ENCODE assay signal across 25 mouse cellular contexts in genomic region chr16:15115386-15115785, GRCm38 (mm10).
DNase-seq lines count a peak whose midpoint lies in the region; ATAC-seq and TF ChIP-seq lines count a peak whose summit lies in the region.
"Had no signal": no experiment of that assay in that cellular context is flagged by ENCODE, and none has a peak within 500 bp of the region (broad histone marks: within the 10 kb centered on the region; RNA-seq: fewer than 3 reads in every experiment).

No protein-coding gene starts in this region.

- no peak overlapping the region for H3K27ac ChIP-seq in lung, embryonic 14.5 days (ENCODE audit: low read depth)
- no peak overlapping the region for H3K27ac ChIP-seq in CH12.LX (ENCODE audit: insufficient read depth, low read depth)
- peak overlapping the region; percentile 25; the same call in 1 of the 2 replicates for H3K27ac ChIP-seq in embryonic facial prominence, embryonic 14.5 days (replicated peaks; ENCODE audit: low read depth, low read length)
- H3K27ac ChIP-seq in stomach, embryonic 16.5 days (ENCODE audit: low read length): peak overlapping the region; percentile 16; the same call in 1 of the 2 replicates
- H3K27ac ChIP-seq: forebrain, embryonic 15.5 days; hindbrain, embryonic 10.5 days; liver, embryonic 14.5 days; midbrain, embryonic 13.5 days; neural tube, embryonic 12.5 days had no signal

- no peaks in the 10 kb centered on the region for H3K27me3 ChIP-seq in lung, embryonic 14.5 days (ENCODE audit: insufficient read depth, low read length)
- H3K27me3 ChIP-seq in CH12.LX (replicated peaks): peaks cover 2% of the 10 kb centered on the region
- no peaks in the 10 kb centered on the region for H3K27me3 ChIP-seq in embryonic facial prominence, embryonic 14.5 days (replicated peaks; ENCODE audit: control insufficient read depth, insufficient read depth, low read length)
- H3K27me3 ChIP-seq in stomach, embryonic 16.5 days (ENCODE audit: control insufficient read depth, insufficient read depth, low read length): no peaks in the 10 kb centered on the region
- H3K27me3 ChIP-seq: forebrain, embryonic 15.5 days; heart, embryonic 12.5 days; midbrain, embryonic 13.5 days; neural tube, embryonic 12.5 days had no signal

- no peaks in the 10 kb centered on the region for H3K9me3 ChIP-seq in lung, embryonic 14.5 days (ENCODE audit: low read depth, low read length)
- H3K9me3 ChIP-seq in CH12.LX (replicated peaks; ENCODE audit: low read length): no peaks in the 10 kb centered on the region
- H3K9me3 ChIP-seq in embryonic facial prominence, embryonic 14.5 days (ENCODE audit: control insufficient read depth, low read length): peaks cover 2% of the 10 kb centered on the region; the same call in 1 of the 2 replicates
- no peaks in the 10 kb centered on the region for H3K9me3 ChIP-seq in stomach, embryonic 16.5 days (replicated peaks; ENCODE audit: control insufficient read depth, low read length)
- H3K9me3 ChIP-seq: forebrain, embryonic 15.5 days; heart, embryonic 12.5 days; hindbrain, embryonic 10.5 days; midbrain, embryonic 13.5 days; neural tube, embryonic 12.5 days had no signal

- TF ChIP-seq EP300 in CH12.LX (IDR thresholded peaks at IDR 0.05; ENCODE audit: low read length): no peak

- dilution Hi-C loops in CH12.LX (cut with MboI; ENCODE audit: extremely low pct_ligation_motif_present, extremely low pct_unique_long_range_greater_than_20kb, low sequenced_read_pairs): no loop called here

- in situ Hi-C loops in CH12.LX (cut with MboI; ENCODE audit: low pct_ligation_motif_present, low pct_unique_long_range_greater_than_20kb, low sequenced_read_pairs): no loop called here

- no peak for ATAC-seq in lung, embryonic 14.5 days (ENCODE audit: insufficient read depth)
- ATAC-seq in embryonic facial prominence, embryonic 14.5 days (ENCODE audit: low read depth): peak; percentile 7; the same call in 1 of the 2 replicates
- ATAC-seq in stomach, embryonic 16.5 days (ENCODE audit: insufficient read depth, low FRiP score): no peak
- no peak for ATAC-seq in megakaryocyte progenitor cell, adult 5-6 weeks (replicated peaks; ENCODE audit: poor library complexity)
- ATAC-seq: forebrain, embryonic 15.5 days; midbrain, embryonic 13.5 days had no signal

- no peak for TF ChIP-seq POLR2A in CH12.LX (IDR thresholded peaks at IDR 0.05; ENCODE audit: low read depth, low read length)

- peaks cover 9% of the 10 kb centered on the region; the same call in 1 of the 2 replicates for H3K4me1 ChIP-seq in lung, embryonic 14.5 days (ENCODE audit: insufficient read depth)
- peaks cover 0 to 14% of the 10 kb centered on the region in 2 experiments; a peak in 1 of 4 replicates for H3K4me1 ChIP-seq in CH12.LX (ENCODE audit: control insufficient read depth in 1 of 2, insufficient read depth in 2 of 2)
- H3K4me1 ChIP-seq in embryonic facial prominence, embryonic 14.5 days (ENCODE audit: control insufficient read depth, insufficient read depth, low read length): peaks cover 28% of the 10 kb centered on the region
- H3K4me1 ChIP-seq in stomach, embryonic 16.5 days (ENCODE audit: control insufficient read depth, insufficient read depth, low read length): peaks cover 4% of the 10 kb centered on the region; the same call in 1 of the 2 replicates
- H3K4me1 ChIP-seq: forebrain, embryonic 15.5 days; hindbrain, embryonic 10.5 days; midbrain, embryonic 13.5 days; neural tube, embryonic 12.5 days had no signal

- TF ChIP-seq CTCF in lung, embryonic 14.5 days (IDR thresholded peaks at IDR 0.05; ENCODE audit: low read depth): no peak
- no peak for TF ChIP-seq CTCF in CH12.LX (conservative IDR thresholded peaks at IDR 0.05 in 1 of 2, IDR thresholded peaks at IDR 0.05 in 1 of 2; ENCODE audit: low read depth in 2 of 2, low read length in 2 of 2)

- no peak overlapping the region for H3K4me2 ChIP-seq in lung, embryonic 14.5 days
- no peak overlapping the region for H3K4me2 ChIP-seq in CH12.LX (ENCODE audit: insufficient read depth, low read depth, poor library complexity, severe bottlenecking)
- no peak overlapping the region for H3K4me2 ChIP-seq in embryonic facial prominence, embryonic 14.5 days (ENCODE audit: low read depth, low read length)
- H3K4me2 ChIP-seq in stomach, embryonic 16.5 days (ENCODE audit: low read depth, low read length): no peak overlapping the region
- H3K4me2 ChIP-seq: forebrain, embryonic 15.5 days; heart, embryonic 12.5 days; midbrain, embryonic 13.5 days; neural tube, embryonic 12.5 days had no signal

- H3K9ac ChIP-seq in lung, embryonic 14.5 days: no peak overlapping the region
- no peak overlapping the region for H3K9ac ChIP-seq in CH12.LX (ENCODE audit: insufficient read depth, low read depth)
- H3K9ac ChIP-seq in embryonic facial prominence, embryonic 14.5 days (ENCODE audit: low read depth, low read length): no peak overlapping the region
- H3K9ac ChIP-seq in stomach, embryonic 16.5 days (ENCODE audit: low read length): no peak overlapping the region
- H3K9ac ChIP-seq: forebrain, embryonic 15.5 days; heart, embryonic 12.5 days; liver, embryonic 14.5 days; midbrain, embryonic 13.5 days; neural tube, embryonic 12.5 days had no signal

- no peaks in the 10 kb centered on the region for H3K36me3 ChIP-seq in lung, embryonic 14.5 days (ENCODE audit: insufficient read depth)
- no peaks in the 10 kb centered on the region for H3K36me3 ChIP-seq in CH12.LX (replicated peaks in 1 of 2; ENCODE audit: control insufficient read depth in 1 of 2, insufficient read depth in 1 of 2, low read length in 1 of 2)
- H3K36me3 ChIP-seq in embryonic facial prominence, embryonic 14.5 days (ENCODE audit: control insufficient read depth, insufficient read depth, low read length): no peaks in the 10 kb centered on the region
- H3K36me3 ChIP-seq in stomach, embryonic 16.5 days (ENCODE audit: control insufficient read depth, insufficient read depth, low read length): no peaks in the 10 kb centered on the region
- H3K36me3 ChIP-seq: forebrain, embryonic 15.5 days; heart, embryonic 12.5 days; hindbrain, embryonic 10.5 days; midbrain, embryonic 13.5 days; neural tube, embryonic 12.5 days had no signal

- TF ChIP-seq RAD21 in CH12.LX (IDR thresholded peaks at IDR 0.05; ENCODE audit: low read depth, low read length): no peak

- WGBS in lung, embryonic 14.5 days: 56% methylated on average over 2 of the region's 2 CpGs
- WGBS in embryonic facial prominence, embryonic 14.5 days: 29% methylated on average over 2 of the region's 2 CpGs
- 66% methylated on average over 2 of the region's 2 CpGs for WGBS in stomach, embryonic 16.5 days

- DNase-seq in lung, embryonic 14.5 days: peak; percentile 16
- no peak for DNase-seq in lung, postnatal 14 days
- DNase-seq in CH12.LX (ENCODE audit: extremely low read depth): peak; percentile 26
- DNase-seq in embryonic facial prominence, embryonic 14.5 days (ENCODE audit: low spot score): no peak
- DNase-seq in layer of hippocampus, postnatal 25 days (ENCODE audit: extremely low spot score in 1 of 2, low spot score in 1 of 2): no peak
- DNase-seq: adrenal gland, adult 2 months; cerebellum, adult 11-12 months; cerebellum, postnatal 14 days; gastrocnemius, postnatal 14 days; heart, adult 18-20 months; heart, postnatal 10 days; kidney, adult 11 months; kidney, postnatal 14 days; layer of hippocampus, postnatal 36 days; retina, postnatal 1 day; thymus, adult 18-20 months; thymus, postnatal 4 days had no signal

- H3K4me3 ChIP-seq in lung, embryonic 14.5 days (ENCODE audit: low read depth, low read length): no peak overlapping the region
- H3K4me3 ChIP-seq in CH12.LX (replicated peaks in 1 of 3; ENCODE audit: low read depth in 2 of 3, low read length in 2 of 3, poor library complexity in 1 of 3): no peak overlapping the region
- H3K4me3 ChIP-seq in embryonic facial prominence, embryonic 14.5 days (ENCODE audit: low read depth, low read length): no peak overlapping the region
- H3K4me3 ChIP-seq in stomach, embryonic 16.5 days (replicated peaks; ENCODE audit: low read length): no peak overlapping the region
- H3K4me3 ChIP-seq: forebrain, embryonic 15.5 days; heart, embryonic 12.5 days; hindbrain, embryonic 10.5 days; midbrain, embryonic 13.5 days; neural tube, embryonic 12.5 days had no signal

- H3K79me2 ChIP-seq in CH12.LX (replicated peaks; ENCODE audit: control insufficient read depth, extremely low read depth, insufficient read depth, poor library complexity, severe bottlenecking): no peaks in the 10 kb centered on the region

TF ChIP-seq in CH12.LX, 34 proteins besides CTCF, POLR2A, EP300 and RAD21:
- TF ChIP-seq ZNF384 (IDR thresholded peaks at IDR 0.05; ENCODE audit: low read depth, low read length) (peak; percentile 56), PAX5 (IDR thresholded peaks at IDR 0.05; ENCODE audit: low read length) (no peak)

Comparison
In these comparisons a context has a peak if more than half of its experiments do, and no peak if none do; other contexts are left out.
1. DNase-seq: peak in lung, embryonic 14.5 days (single experiment) and CH12.LX (single experiment); none in lung, postnatal 14 days (single experiment), embryonic facial prominence, embryonic 14.5 days (single experiment) and layer of hippocampus, postnatal 25 days (0 of 2).
2. H3K27ac ChIP-seq: peak in embryonic facial prominence, embryonic 14.5 days (single experiment) and stomach, embryonic 16.5 days (single experiment); none in lung, embryonic 14.5 days (single experiment) and CH12.LX (single experiment).